Mouse (Mus musculus) ES-E14 (cell line): ENCODE measurements around the gene Gna15. TPM values are rescaled to one million over a fixed set of nuclear protein-coding genes. Genes with fewer than 3 reads are reported as not detected.

Experiments
- DNase-seq: peaks from one replicate; pipeline ENCODE4 v3.0.0-alpha.2; 2013; ENCODE audit warnings: low read depth, low spot score
- H3K27ac ChIP-seq: 2 replicates; pipeline ENCODE4 v1.5.1; 2012; ENCODE audit warnings: low read depth, mild to moderate bottlenecking, low read length, moderate library complexity, mixed read lengths; ENCODE audit not compliant: poor library complexity, insufficient read depth, severe bottlenecking
- H3K36me3 ChIP-seq: 2 replicates; pipeline ENCODE4 v1.6.1; 2012; ENCODE audit warnings: mild to moderate bottlenecking, low read length, moderate library complexity, mixed read lengths; ENCODE audit not compliant: control insufficient read depth, poor library complexity, insufficient read depth, severe bottlenecking
- H3K4me1 ChIP-seq, 2 experiments: fragments of 150-350 bp in 1 of 2; sonication (generic) in 1 of 2; 2 replicates each; pipeline ENCODE4 v1.6.1; 2012; ENCODE audit warnings: low read length in 2 of 2, mild to moderate bottlenecking in 1 of 2, mixed read lengths in 1 of 2; ENCODE audit not compliant: control insufficient read depth in 2 of 2, insufficient read depth in 2 of 2, poor library complexity in 1 of 2
- H3K4me3 ChIP-seq, 2 experiments: fragments of 150-350 bp in 1 of 2; sonication (generic) in 1 of 2; 2 replicates each; pipeline ENCODE4 v1.5.1; 2012; ENCODE audit warnings: low read length in 2 of 2, low read depth in 1 of 2, mild to moderate bottlenecking in 1 of 2, mixed read lengths in 1 of 2; ENCODE audit not compliant: insufficient read depth in 1 of 2, poor library complexity in 1 of 2, severe bottlenecking in 1 of 2
- H3K9ac ChIP-seq: 2 replicates; pipeline ENCODE4 v1.6.1; 2012; ENCODE audit warnings: low read depth, mild to moderate bottlenecking, low read length, mixed read lengths; ENCODE audit not compliant: poor library complexity, insufficient read depth, severe bottlenecking
- H3K9me3 ChIP-seq: fragments of 150-350 bp; sonication (generic); 2 replicates; pipeline ENCODE4 v1.6.1; 2012; ENCODE audit warnings: low read depth, mild to moderate bottlenecking, low read length; ENCODE audit not compliant: control insufficient read depth, insufficient read depth
- CHD2 ChIP-seq: IDR thresholded peaks from 2 replicates; pipeline ENCODE4 v1.6.1; 2014; ENCODE audit warnings: mild to moderate bottlenecking, low read depth, low read length, inconsistent platforms
- HCFC1 ChIP-seq: IDR thresholded peaks from 2 replicates; pipeline ENCODE4 v1.6.1; 2012; ENCODE audit warnings: low read length, inconsistent platforms, borderline replicate concordance; ENCODE audit not compliant: insufficient read depth
- MAFK ChIP-seq: IDR thresholded peaks from 2 replicates; pipeline ENCODE4 v1.6.1; 2014; ENCODE audit warnings: mild to moderate bottlenecking, low read depth, low read length, inconsistent platforms; ENCODE audit not compliant: insufficient read depth
- ZC3H11A ChIP-seq: IDR thresholded peaks from 2 replicates; pipeline ENCODE4 v1.6.1; 2012; ENCODE audit warnings: low read depth, mild to moderate bottlenecking, inconsistent platforms, low read length, borderline replicate concordance
- ZNF384 ChIP-seq: IDR thresholded peaks from 2 replicates; pipeline ENCODE4 v1.6.1; 2012; ENCODE audit warnings: low read depth, low read length, inconsistent platforms
- in situ Hi-C, 2 experiments: fragments of 600-800 bp; cut with MboI; formaldehyde crosslinking; loops; one replicate each; pipeline ENCODE4 v1.15.1; 2025; ENCODE audit warnings: low sequenced_read_pairs in 2 of 2, inconsistent platforms in 1 of 2; ENCODE audit not compliant: unreplicated experiment in 2 of 2
- total RNA-seq: library from RNA; depleted of rRNA; stranded (reverse); fragments of 300-350 nt; gene quantifications from 2 replicates; pipeline ENCODE4 v1.2.3, GENCODE M21; 2012

Gene Gna15
- total RNA-seq, 1 experiment = 11.8 TPM

DNA sequence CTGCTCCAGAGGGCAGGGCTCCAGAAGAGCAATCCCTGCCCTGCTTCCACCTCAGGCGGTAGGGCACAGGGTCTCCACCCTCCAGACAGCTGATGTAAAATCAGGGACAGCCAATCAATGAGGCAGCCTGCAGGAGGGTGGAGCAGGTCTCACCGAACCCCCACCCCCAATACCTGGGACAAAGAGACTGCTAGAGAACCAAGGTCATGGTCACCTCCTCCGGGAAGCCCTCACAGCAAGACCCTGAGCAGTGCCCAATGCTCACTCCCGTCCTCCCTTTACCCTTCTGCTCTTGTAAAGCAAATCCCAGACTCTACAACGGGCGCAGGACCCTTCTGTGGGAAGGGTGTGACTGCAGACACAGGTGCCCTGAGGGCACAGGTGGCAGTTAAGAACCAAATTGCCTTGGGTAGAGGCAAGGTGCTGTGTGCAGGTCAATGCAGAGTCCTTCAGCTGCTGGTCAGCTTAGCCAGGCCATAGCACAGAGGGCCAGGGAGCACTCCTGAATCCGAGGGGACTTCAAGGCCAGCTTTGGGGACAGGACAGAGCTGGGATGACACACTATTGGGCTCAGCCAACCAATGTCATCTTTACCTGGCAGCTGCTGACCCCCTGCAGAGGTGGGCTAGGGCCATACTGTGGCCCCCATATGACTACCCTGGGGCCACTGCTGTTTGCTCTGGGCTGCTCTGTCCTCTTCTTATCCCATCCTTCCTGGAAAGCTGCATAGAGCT, 18.9 kb upstream of the Gna15 start:
- peak overlapping the region; percentile 24 to 94; a peak in 3 of 4 replicates for H3K4me3 ChIP-seq
- no peak overlapping the region for H3K27ac ChIP-seq
- H3K9ac ChIP-seq = peak overlapping the region; percentile 19; the same call in 1 of the 2 replicates
- peaks cover 5 to 20% of the 10 kb centered on the region in 2 experiments; a peak in 3 of 4 replicates for H3K4me1 ChIP-seq
- H3K9me3 ChIP-seq = no peaks in the 10 kb centered on the region
- in situ Hi-C loops = no loop called here
- TF ChIP-seq CHD2 (no peak), MAFK (no peak), ZNF384 (no peak), HCFC1 (no peak), ZC3H11A (no peak)
- DNase-seq = no peak
- peaks cover 9% of the 10 kb centered on the region; the same call in 1 of the 2 replicates for H3K36me3 ChIP-seq

DNA sequence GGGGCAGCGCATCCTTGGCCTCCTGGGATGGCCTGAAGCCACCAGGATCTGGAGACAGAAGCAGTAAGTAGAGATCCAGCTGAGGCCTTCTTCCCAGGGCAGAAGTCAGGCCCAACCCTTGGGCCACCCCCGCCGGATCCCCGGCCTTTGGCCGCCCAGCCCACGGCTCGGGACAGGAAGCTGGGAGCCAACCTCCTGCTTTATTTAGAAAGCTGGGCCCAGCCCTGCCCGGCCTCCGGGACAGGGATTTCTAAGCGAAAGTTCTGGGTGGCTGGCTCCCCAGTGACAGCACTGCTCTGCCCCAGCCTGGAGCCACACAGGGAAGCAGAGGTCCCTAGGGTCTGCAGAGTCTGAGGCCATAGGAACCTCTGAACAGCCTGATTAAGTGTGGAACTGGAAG, 17.8 kb upstream of the Gna15 start:
- DNase-seq = no peak
- Histone ChIP-seq H3K27ac (no peak overlapping the region), H3K4me1 (peaks cover 5 to 20% of the 10 kb centered on the region in 2 experiments; a peak in 3 of 4 replicates), H3K9me3 (no peaks in the 10 kb centered on the region), H3K9ac (peak overlapping the region; percentile 37; the same call in 1 of the 2 replicates), H3K36me3 (peaks cover 9% of the 10 kb centered on the region; the same call in 1 of the 2 replicates), H3K4me3 (no peak overlapping the region; a peak in 1 of 4 replicates)
- TF ChIP-seq ZC3H11A (no peak), CHD2 (no peak), MAFK (no peak)
- in situ Hi-C loops = no loop called here

DNA sequence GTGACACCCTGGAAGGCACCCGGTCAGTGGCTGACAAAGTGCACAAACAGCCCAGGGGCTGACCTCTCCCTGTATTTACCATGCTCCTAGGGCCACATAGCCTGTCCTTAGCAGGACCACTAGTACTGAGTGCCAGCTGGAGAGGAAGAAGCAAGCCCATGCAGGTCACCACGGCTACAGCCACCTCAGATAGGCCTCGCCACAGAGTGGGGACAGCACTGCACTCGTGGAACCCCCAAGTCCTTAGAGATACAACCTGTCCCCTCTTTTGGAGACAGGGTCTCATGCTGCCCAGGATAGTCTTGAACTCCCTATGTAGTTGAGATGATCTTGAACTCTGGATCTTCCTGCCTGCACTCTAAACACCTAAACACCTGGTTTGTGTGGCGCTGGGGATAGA, 17.3 kb upstream of the Gna15 start:
- TF ChIP-seq CHD2 (no peak), ZC3H11A (no peak), ZNF384 (no peak), HCFC1 (no peak), MAFK (no peak)
- Histone ChIP-seq H3K9me3 (no peaks in the 10 kb centered on the region), H3K4me3 (no peak overlapping the region), H3K27ac (no peak overlapping the region), H3K36me3 (peaks cover 9% of the 10 kb centered on the region; the same call in 1 of the 2 replicates), H3K4me1 (peaks cover 5 to 20% of the 10 kb centered on the region in 2 experiments; a peak in 3 of 4 replicates), H3K9ac (peak overlapping the region; percentile 37; the same call in 1 of the 2 replicates)
- DNase-seq = no peak
- in situ Hi-C loops = no loop called here

DNA sequence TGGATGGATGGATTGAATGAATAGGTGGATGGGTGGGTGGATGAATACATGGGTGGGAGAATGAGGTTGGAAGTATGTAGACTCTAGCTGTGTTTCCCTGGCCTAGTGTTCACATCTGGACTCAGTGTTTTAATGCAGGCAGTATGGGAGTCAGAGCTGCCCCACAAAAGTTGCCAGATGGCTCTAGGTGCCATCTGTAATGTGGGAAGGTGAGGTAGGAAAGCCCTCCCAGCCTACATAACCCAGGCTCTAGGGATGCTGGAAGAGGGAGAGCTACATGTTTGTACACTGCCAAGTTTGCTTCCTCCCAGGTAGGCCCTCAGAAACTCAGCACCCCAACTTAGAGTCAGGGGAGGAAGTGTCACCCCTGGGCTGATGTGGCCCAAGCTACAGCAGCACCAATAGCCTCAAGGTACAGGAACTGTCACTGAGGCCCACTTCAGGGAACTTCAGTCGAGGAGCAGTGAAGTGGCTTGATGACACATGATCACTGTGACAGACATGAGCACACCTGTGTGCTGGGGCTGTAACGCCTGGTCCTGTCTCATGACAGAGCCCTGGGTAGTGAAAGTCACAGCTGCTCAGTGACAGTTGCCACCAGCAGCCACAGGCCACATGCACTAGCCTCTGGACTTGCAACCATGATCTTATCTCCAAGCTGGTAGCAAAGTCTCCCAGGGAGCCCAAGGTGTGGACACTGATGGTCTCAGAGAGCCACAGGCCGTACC, 14.5 kb upstream of the Gna15 start:
- Histone ChIP-seq H3K9me3 (no peaks in the 10 kb centered on the region), H3K4me3 (no peak overlapping the region), H3K27ac (no peak overlapping the region), H3K36me3 (peaks cover 9% of the 10 kb centered on the region; the same call in 1 of the 2 replicates), H3K4me1 (peaks cover 3 to 30% of the 10 kb centered on the region in 2 experiments; a peak in 2 of 4 replicates), H3K9ac (no peak overlapping the region)
- TF ChIP-seq CHD2 = no peak
- in situ Hi-C loops = no loop called here
- no peak for DNase-seq
